Mouse (Mus musculus) thymus, adult 2 months (tissue): Measurements from ENCODE around the gene Hdac9. TPM values are rescaled to one million over a fixed set of nuclear protein-coding genes. Genes with fewer than 3 reads are reported as not detected.

ENCODE experiments used
- DNase-seq: peaks from one replicate; pipeline ENCODE4 v3.0.0; 2021
- H3K27ac ChIP-seq: fragments of 200-500 bp; 2 replicates; pipeline ENCODE4 v1.5.1; 2012; ENCODE audit warnings: low read length, control low read depth; ENCODE audit not compliant: control insufficient read depth, insufficient read depth
- H3K27me3 ChIP-seq: fragments of 200-500 bp; 2 replicates; pipeline ENCODE4 v1.6.1; 2012; ENCODE audit warnings: mild to moderate bottlenecking, low read length, moderate library complexity, mixed read lengths; ENCODE audit not compliant: control insufficient read depth, insufficient read depth
- H3K36me3 ChIP-seq: fragments of 200-500 bp; 2 replicates; pipeline ENCODE4 v1.6.1; 2012; ENCODE audit warnings: mild to moderate bottlenecking, low read length, moderate library complexity; ENCODE audit not compliant: control insufficient read depth, insufficient read depth
- H3K4me1 ChIP-seq: fragments of 200-500 bp; replicated peaks from 2 replicates; pipeline ENCODE4 v1.6.1; 2012; ENCODE audit warnings: low read length; ENCODE audit not compliant: control insufficient read depth, insufficient read depth
- H3K4me3 ChIP-seq: fragments of 200-500 bp; 2 replicates; pipeline ENCODE4 v1.5.1; 2012; ENCODE audit warnings: mild to moderate bottlenecking, low read length, control low read depth, moderate library complexity; ENCODE audit not compliant: control insufficient read depth, insufficient read depth
- CTCF ChIP-seq: fragments of 200-500 bp; IDR thresholded peaks from 2 replicates; pipeline ENCODE4 v1.5.1; 2012; ENCODE audit warnings: mild to moderate bottlenecking, control low read depth, low read length, moderate library complexity, borderline replicate concordance; ENCODE audit not compliant: control insufficient read depth, poor library complexity, insufficient read depth; ENCODE audit errors: extremely low read depth
- POLR2A ChIP-seq: fragments of 200-500 bp; IDR thresholded peaks from 2 replicates; pipeline ENCODE4 v1.6.1; 2012; ENCODE audit warnings: mild to moderate bottlenecking, low read length, control low read depth, moderate library complexity; ENCODE audit not compliant: control insufficient read depth, poor library complexity, insufficient read depth; ENCODE audit errors: extremely low read depth
- WGBS: fragments of 180-500 bp; shearing (Covaris S2); methylation state at CpG from one replicate; pipeline ENCODE4 v1.1.7; 2018; 5-methylcytosine and 5-hydroxymethylcytosine counted together
- polyA plus RNA-seq: library from polyadenylated mRNA; depleted of rRNA; stranded (reverse); fragments of >200 nt; gene quantifications from 2 replicates; pipeline ENCODE4 v1.2.3, GENCODE M21; 2012

Hdac9 gene
- polyA plus RNA-seq, 1 experiment: 1.9 TPM

- Histone ChIP-seq H3K4me3 (no peak overlapping the region), H3K27me3 (no peaks in the 10 kb centered on the region), H3K27ac (no peak overlapping the region), H3K36me3 (no peaks in the 10 kb centered on the region), H3K4me1 (no peaks in the 10 kb centered on the region)
- TF ChIP-seq POLR2A: no peak
- no peak for TF ChIP-seq CTCF
- DNase-seq: no peak
- 88% methylated on average over 5 of the region's 5 CpGs for WGBS
These were observed 79.6 kb downstream of the Hdac9 start for GRCm38 (mm10) chr12:34837318-34837717.

- no peaks in the 10 kb centered on the region for H3K27me3 ChIP-seq
- H3K36me3 ChIP-seq: no peaks in the 10 kb centered on the region
- no peak for DNase-seq
- 94% methylated on average over 1 of the region's 1 CpGs for WGBS
- no peaks in the 10 kb centered on the region for H3K4me1 ChIP-seq
- no peak overlapping the region for H3K4me3 ChIP-seq
- TF ChIP-seq POLR2A (no peak), CTCF (no peak)
- no peak overlapping the region for H3K27ac ChIP-seq
These were observed 80.0 kb downstream of the Hdac9 start for GRCm38 (mm10) chr12:34836864-34837263.

GRCm38 (mm10) chr12:34836085-34836484 lies 80.8 kb downstream of the Hdac9 start:
- Histone ChIP-seq H3K27ac (no peak overlapping the region), H3K27me3 (no peaks in the 10 kb centered on the region), H3K4me3 (no peak overlapping the region), H3K36me3 (no peaks in the 10 kb centered on the region), H3K4me1 (no peaks in the 10 kb centered on the region)
- WGBS: 98% methylated on average over 1 of the region's 1 CpGs
- TF ChIP-seq POLR2A: no peak
- TF ChIP-seq CTCF: no peak
- DNase-seq: no peak

- Histone ChIP-seq H3K36me3 (no peaks in the 10 kb centered on the region), H3K4me3 (no peak overlapping the region), H3K4me1 (no peaks in the 10 kb centered on the region), H3K27ac (no peak overlapping the region), H3K27me3 (no peaks in the 10 kb centered on the region)
- TF ChIP-seq POLR2A (no peak), CTCF (no peak)
- WGBS: 93% methylated on average over 3 of the region's 3 CpGs
- no peak for DNase-seq
These were observed 81.4 kb downstream of the Hdac9 start for GRCm38 (mm10) chr12:34835493-34835892.

GRCm38 (mm10) chr12:34828684-34829083 lies 88.2 kb downstream of the Hdac9 start:
- 95% methylated on average over 3 of the region's 3 CpGs for WGBS
- no peak for DNase-seq
- Histone ChIP-seq H3K4me3 (no peak overlapping the region), H3K4me1 (no peaks in the 10 kb centered on the region), H3K27me3 (no peaks in the 10 kb centered on the region), H3K36me3 (no peaks in the 10 kb centered on the region), H3K27ac (no peak overlapping the region)
- TF ChIP-seq CTCF: no peak
- TF ChIP-seq POLR2A: no peak

- WGBS: 82% methylated on average over 4 of the region's 4 CpGs
- H3K27ac ChIP-seq: no peak overlapping the region
- H3K4me3 ChIP-seq: no peak overlapping the region
- H3K36me3 ChIP-seq: no peaks in the 10 kb centered on the region
- DNase-seq: no peak
- no peaks in the 10 kb centered on the region for H3K4me1 ChIP-seq
- no peaks in the 10 kb centered on the region for H3K27me3 ChIP-seq
- TF ChIP-seq CTCF: no peak
- no peak for TF ChIP-seq POLR2A
These were observed 90.0 kb downstream of the Hdac9 start for GRCm38 (mm10) chr12:34826931-34827330.

GRCm38 (mm10) chr12:34820229-34820628 lies 96.7 kb downstream of the Hdac9 start:
- no peak for TF ChIP-seq POLR2A
- no peak for TF ChIP-seq CTCF
- no peak for DNase-seq
- WGBS: 88% methylated on average over 6 of the region's 6 CpGs

More at GRCm38 (mm10) chr12:34820229-34820628, 96.7 kb downstream of the Hdac9 start:
- Histone ChIP-seq H3K27me3 (no peaks in the 10 kb centered on the region), H3K4me3 (no peak overlapping the region), H3K27ac (no peak overlapping the region), H3K36me3 (no peaks in the 10 kb centered on the region), H3K4me1 (no peaks in the 10 kb centered on the region)
